Mouse (Mus musculus) ovary, postnatal 14 days (tissue): ENCODE results near the gene Abtb1.

Experiments used
- DNase-seq: peaks from one replicate; pipeline ENCODE4 v3.0.0; 2022; ENCODE audit warnings: low spot score

Abtb1 gene

DNA sequence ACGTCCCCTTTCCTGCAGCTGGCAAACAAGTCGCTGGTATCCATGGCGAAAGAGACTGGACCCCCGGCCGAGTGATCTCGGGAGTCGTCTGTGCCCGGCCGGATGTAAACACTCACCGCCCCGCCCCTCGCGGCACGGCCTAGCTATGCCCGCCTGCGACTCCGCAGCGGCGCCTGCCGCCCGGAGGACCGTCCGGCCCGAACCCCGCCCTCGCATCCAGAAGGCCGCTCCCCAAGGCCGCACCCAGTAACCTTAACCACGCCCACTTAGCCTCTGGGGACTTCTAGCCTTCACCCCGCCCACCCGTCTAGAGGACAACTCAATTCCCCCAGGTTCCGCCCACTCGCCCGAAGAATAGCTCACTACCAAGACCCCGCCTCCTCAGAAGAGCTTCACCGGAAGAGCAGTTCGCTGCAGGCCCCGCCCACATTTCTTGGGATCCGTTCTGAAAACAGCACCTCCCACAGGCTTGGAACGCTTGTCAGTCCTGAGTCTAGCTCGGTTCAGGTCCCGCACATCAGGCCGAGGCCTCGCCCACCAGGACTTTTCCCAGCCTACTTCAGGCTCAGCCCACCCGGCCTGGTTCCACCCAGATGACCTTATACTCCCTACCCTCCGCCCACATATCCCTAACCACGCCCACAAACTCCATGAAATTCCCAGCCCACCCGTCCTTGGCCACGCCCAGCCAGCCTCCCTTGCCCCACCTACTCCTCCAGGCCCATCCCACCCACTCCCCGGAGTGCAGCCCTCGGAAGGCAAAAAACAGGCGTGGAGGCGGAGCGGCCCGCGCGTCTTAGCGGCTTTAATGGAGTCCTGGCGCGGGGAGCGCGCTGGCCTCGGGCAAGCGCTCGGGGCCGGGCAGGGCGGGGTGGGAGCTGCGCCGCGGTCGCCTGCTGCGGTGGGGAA is at the start of gene Abtb1:
Abtb1 (minus strand) TSS at position 204 of the 909 bp plus-strand sequence.
- DNase-seq = peak; percentile 99

DNA sequence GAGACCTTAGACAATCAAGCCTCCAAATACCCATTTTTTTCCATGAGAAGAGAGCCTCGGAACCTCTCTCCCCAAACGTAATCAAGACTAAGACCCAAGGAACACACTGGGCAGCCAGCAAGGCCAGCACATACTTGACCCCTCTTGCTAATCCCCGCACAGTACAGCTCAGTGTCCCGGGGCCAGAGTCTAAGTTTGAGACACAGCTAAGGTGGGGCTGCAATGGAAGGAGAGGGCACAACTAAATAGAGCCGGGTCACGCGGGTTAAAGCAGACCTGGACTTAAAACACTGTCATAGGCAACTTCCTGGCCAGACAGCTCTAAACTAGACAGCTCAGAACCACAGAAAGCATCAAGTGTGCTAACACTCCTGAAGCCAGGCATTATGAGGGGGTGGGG is 49.0 kb upstream of the Abtb1 start:
- no peak for DNase-seq

- no peak for DNase-seq
Measured at GRCm38 (mm10) chr6:88889410-88890042, 47.7 kb upstream of the Abtb1 start.

DNA sequence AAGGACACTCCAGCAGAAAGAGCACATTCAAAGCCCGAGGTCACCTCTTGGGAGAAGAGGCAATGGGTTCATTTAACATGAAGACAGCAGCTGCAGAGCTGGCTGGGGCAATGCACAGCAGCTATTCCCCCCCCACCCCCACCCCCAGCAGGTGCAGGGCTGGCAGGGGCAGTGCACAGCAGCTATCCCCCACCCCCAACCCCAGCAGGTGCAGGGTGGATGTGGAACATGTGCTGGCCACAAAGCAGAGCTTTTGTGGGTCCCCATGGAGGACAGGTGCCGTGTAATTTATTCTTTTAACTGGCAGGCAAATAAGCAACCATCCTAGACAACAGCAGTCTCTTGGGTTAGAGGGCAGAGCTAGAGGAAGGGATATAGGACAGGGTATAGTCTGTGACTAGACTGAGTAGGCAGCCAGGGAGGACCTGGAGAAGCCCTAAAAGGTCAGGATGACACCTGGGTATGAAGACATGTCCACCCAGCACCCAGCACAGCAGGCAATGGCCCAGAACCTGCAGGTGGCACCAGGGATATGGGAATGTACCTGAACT is 44.7 kb upstream of the Abtb1 start:
- no peak for DNase-seq

DNA sequence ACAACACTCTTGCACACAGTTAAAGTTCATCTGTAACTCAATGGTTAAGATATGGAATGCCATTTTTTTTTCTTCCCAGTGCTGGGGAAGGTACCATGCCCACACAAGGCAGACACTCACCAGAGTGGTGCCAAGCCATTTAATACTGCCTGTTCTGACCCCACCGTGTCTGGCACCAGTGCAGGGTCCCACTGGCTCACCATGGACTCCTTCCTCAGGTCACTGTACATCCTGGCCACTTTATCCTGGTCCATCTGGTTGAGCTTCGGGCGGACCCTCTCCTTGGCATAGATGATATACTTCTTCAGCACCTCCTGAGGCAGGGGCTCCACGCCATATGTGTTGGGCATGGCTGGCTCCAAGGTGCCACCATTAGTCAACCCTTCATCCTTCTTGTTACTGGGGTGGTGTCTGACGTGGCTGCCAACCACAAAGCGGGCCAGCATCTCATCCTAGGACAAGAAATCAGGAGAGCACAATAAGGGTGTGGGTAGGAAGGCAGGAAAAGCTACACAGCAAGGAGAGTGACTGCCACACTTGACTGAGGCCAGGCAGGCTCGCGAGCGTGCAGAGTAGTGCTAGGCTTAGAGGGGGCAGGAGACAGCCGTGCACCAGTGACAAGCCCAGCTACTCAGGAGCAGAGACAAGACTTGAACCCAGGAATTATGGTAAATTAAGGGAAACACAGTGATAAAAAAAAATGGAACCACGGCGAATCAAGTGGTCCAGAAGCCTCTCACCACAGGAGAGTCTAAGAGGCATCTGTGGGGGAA is 44.0 kb upstream of the Abtb1 start:
- DNase-seq = no peak

- no peak for DNase-seq
Measured at GRCm38 (mm10) chr6:88884690-88885089, 42.9 kb upstream of the Abtb1 start.

GRCm38 (mm10) chr6:88884195-88884594 is 42.4 kb upstream of the Abtb1 start:
- DNase-seq = no peak

DNA sequence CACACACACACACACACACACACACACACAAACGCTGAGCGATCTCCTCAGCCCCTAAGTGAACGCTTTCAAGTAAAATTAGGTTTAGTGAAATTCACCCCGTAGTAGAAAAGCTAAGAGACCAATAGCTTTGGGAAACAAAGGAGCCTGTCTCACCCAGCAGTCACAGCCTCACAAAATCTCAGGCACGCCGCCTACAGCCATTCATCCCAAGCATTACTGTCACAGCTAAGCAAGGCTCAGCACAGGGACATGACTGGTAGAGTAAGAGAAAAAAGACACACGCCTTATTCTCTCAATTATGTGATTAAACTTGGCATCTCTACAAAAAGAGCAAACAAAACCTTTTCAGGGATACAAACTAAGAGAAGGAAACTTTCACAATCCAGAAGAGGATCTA is 39.5 kb upstream of the Abtb1 start:
- DNase-seq = no peak

DNA sequence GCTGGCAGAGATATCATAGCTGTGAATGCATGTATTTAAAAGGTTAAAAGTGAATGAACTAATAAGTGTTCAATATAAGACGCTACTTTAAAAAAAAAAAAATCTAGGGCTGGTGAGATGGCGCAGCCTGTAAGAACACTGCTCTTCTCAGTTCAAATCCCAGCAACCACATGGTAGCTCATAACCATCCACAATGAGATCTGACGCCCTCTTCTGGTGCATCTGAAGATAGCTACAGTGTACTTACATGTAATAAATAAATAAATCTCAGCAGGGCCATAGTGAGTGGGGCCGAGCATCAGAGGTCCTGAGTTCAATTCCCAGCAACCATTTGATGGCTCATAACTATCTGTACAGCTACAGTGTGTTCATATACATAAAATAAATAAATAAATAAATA is 37.7 kb upstream of the Abtb1 start:
- no peak for DNase-seq

GRCm38 (mm10) chr6:88874868-88875508 is 33.2 kb upstream of the Abtb1 start, which contains the start of gene Podxl2:
Podxl2 (minus strand) TSS chr6:88875044.
- peak; percentile 73 for DNase-seq

- no peak for DNase-seq
Measured at GRCm38 (mm10) chr6:88873965-88874867, 32.4 kb upstream of the Abtb1 start.

GRCm38 (mm10) chr6:88872811-88873210 is 31.0 kb upstream of the Abtb1 start:
- no peak for DNase-seq

DNA sequence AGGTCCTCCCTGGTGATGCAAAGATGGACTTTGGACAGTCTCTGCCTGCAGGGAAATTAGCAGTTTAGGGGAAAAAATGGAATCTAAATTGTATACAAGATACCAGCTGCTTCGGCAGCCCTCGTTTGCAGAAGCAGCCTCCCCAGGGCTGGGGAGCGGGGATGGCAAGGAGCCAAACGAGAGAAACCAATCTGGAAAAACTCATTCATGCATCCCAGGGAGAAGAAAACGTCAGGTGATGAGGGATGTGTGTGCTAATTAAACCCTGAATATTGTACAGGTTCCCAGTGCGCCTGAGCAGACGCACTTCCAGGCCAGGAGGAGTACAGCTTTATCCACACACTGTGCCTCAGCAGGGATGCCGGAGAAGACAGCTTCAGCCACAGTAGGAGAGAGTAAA is 29.8 kb upstream of the Abtb1 start:
- DNase-seq = no peak

DNA sequence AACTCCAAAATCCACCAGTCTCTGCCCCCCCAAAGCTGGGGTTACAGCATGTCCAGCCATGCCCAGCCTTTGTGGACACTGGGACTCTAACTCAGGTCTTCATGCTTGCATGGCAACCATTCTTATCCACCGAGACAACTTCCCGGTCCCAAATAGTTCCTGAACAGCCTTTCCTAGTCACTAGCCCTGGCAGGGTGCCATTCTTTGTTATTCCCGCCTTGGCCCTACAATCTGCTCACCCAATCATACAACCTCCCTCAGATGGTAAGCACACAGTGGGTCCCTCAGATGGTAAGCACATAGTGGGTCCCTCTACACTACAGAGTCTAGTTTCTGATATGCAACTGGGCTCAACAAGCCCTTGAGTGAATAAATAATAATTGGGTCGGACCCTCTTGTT is 28.8 kb upstream of the Abtb1 start:
- DNase-seq = no peak

- DNase-seq = no peak
Measured at GRCm38 (mm10) chr6:88869459-88869858, 27.7 kb upstream of the Abtb1 start.

GRCm38 (mm10) chr6:88865704-88866103 is 23.9 kb upstream of the Abtb1 start:
- no peak for DNase-seq

DNA sequence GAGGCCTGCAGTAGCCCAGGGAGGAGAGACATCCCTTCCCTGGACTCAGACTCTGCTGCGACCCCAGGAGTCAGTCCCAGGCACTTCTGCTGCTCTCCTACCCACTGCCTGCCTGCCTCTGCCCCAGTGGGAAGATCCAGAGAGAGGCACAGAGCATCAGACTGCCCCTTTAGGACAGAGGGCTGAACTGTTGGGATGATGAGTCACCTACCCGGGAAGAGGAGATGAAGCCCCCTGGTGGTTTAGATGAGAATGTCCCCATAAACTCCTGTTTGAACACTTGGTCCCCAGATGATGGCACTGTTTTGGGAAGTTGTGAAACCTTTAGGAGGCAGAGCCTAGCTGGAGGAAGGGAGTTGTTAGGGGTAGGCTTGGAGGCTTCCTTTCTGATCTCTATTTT is 19.1 kb upstream of the Abtb1 start:
- no peak for DNase-seq

- no peak for DNase-seq
Measured at GRCm38 (mm10) chr6:88858341-88858740, 16.6 kb upstream of the Abtb1 start.

DNA sequence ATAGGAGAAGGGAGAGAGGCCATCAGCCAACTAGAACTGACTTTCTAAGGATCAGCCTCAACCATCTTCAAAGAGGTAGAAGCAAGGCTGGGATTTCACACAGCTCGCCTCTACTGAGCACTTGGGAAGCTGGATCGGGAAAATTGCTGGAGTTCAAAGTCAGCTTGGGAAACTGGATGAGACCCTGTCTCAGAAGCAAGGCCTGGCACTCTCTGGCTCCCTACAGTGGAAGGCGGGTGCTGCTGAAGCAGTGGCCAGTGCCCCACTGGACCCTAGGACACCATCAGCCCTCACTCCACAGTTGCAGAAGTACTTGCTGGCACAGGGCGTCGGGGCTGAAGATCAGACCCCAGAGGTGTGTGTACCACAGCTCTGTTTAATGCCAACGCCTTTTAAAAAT is 16.0 kb upstream of the Abtb1 start:
- no peak for DNase-seq

GRCm38 (mm10) chr6:88857249-88857648 is 15.5 kb upstream of the Abtb1 start:
- DNase-seq = no peak

DNA sequence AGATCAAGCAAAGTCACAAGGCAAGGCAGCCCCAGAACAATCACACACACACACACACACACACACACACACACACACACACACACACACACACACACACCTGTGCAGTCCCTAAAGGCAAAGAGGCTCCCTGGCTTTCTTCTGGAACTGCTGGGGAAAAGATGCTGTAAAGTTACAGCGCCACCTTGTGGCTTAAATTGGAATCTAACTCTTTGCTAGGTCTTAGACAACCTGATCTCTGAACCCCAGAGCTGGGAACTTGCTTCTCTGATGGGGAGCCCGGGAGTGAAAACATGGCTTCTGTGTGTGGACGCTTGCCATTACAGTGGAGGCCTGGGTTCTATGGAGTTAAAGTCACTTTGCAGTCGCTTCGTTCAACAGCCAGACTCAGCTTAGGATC is 13.9 kb upstream of the Abtb1 start:
- DNase-seq = peak; percentile 55
